Mouse (Mus musculus): ENCODE data around the gene Commd1. TPM values are rescaled to one million over a fixed set of nuclear protein-coding genes. Genes with fewer than 3 reads are reported as not detected.
A peak's percentile ranks its signal among the peaks of the same experiment; 100 is the strongest.

The Commd1 gene
- polyA plus RNA-seq, 1 experiment from 2014 or later = 367 TPM

DNA sequence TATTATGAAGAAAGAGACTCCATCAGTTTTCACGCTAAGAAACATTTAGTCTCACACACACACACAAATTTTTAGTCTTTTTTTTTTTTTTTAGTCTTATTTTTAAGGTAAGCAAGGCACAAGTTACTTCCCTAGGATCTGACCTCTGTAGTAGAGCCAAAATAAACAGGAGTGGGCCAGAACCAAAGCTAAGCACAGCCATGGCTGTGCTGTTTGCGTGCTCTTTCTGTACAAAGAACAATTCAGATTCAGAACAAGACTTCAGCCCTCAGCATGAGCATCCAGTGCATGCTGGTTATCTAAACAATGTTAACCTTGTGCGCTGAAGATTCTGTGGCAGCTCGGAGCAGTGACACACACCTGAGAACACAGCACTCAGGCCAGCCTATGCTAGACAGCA lies 17.8 kb downstream of the Commd1 start:
- H3K4me1 ChIP-seq = 0 out of 2 replicates have a peak, but pooled peaks cover 4% of the 10 kb centered on the region
- no peak for DNase-seq (ENCODE audit: low spot score)
- 83% methylated on average over 4 of the region's 4 CpGs for WGBS
- H3K27me3 ChIP-seq (replicated peaks; ENCODE audit: low read depth, poor library complexity, severe bottlenecking) = no peaks in the 10 kb centered on the region
- no peak overlapping the region for H3K27ac ChIP-seq (replicated peaks)
- H3K9me3 ChIP-seq = peaks cover 16% of the 10 kb centered on the region
- H3K36me3 ChIP-seq (replicated peaks) = peaks cover 24% of the 10 kb centered on the region
- no peak overlapping the region for H3K4me3 ChIP-seq

GRCm38 (mm10) chr11:22962101-22962500 lies 20.1 kb downstream of the Commd1 start:
- DNase-seq (ENCODE audit: low spot score) = no peak
- Histone ChIP-seq H3K4me3 (no peak overlapping the region), H3K4me1 (0 out of 2 replicates have a peak, but pooled peaks cover 4% of the 10 kb centered on the region), H3K27ac (replicated peaks) (no peak overlapping the region), H3K36me3 (replicated peaks) (peaks cover 9% of the 10 kb centered on the region), H3K9me3 (peaks cover 6% of the 10 kb centered on the region), H3K27me3 (replicated peaks; ENCODE audit: low read depth, poor library complexity, severe bottlenecking) (no peaks in the 10 kb centered on the region)
- WGBS = 89% methylated on average over 1 of the region's 1 CpGs

- no peaks in the 10 kb centered on the region for H3K9me3 ChIP-seq
- no peak overlapping the region for H3K4me3 ChIP-seq
- no peaks in the 10 kb centered on the region for H3K27me3 ChIP-seq (replicated peaks; ENCODE audit: low read depth, poor library complexity, severe bottlenecking)
- no peak overlapping the region for H3K27ac ChIP-seq (replicated peaks)
- H3K36me3 ChIP-seq (replicated peaks) = peaks cover 17% of the 10 kb centered on the region
- DNase-seq (ENCODE audit: low spot score) = no peak
- no peaks in the 10 kb centered on the region for H3K4me1 ChIP-seq
- 92% methylated on average over 4 of the region's 4 CpGs for WGBS
These were observed 24.3 kb downstream of the Commd1 start for GRCm38 (mm10) chr11:22957791-22958374.

GRCm38 (mm10) chr11:22956830-22957229 lies 25.4 kb downstream of the Commd1 start:
- Histone ChIP-seq H3K9me3 (no peaks in the 10 kb centered on the region), H3K27me3 (replicated peaks; ENCODE audit: low read depth, poor library complexity, severe bottlenecking) (no peaks in the 10 kb centered on the region), H3K27ac (replicated peaks) (no peak overlapping the region), H3K4me3 (no peak overlapping the region), H3K36me3 (replicated peaks) (peaks cover 18% of the 10 kb centered on the region), H3K4me1 (no peaks in the 10 kb centered on the region)
- WGBS = 67% methylated on average over 4 of the region's 4 CpGs
- peak; percentile 46 for DNase-seq (ENCODE audit: low spot score)

GRCm38 (mm10) chr11:22956346-22956745 lies 25.8 kb downstream of the Commd1 start:
- no peak overlapping the region for H3K4me3 ChIP-seq
- no peaks in the 10 kb centered on the region for H3K4me1 ChIP-seq
- no peak for DNase-seq (ENCODE audit: low spot score)
- WGBS = 93% methylated on average over 6 of the region's 6 CpGs
- H3K27me3 ChIP-seq (replicated peaks; ENCODE audit: low read depth, poor library complexity, severe bottlenecking) = no peaks in the 10 kb centered on the region
- H3K9me3 ChIP-seq = no peaks in the 10 kb centered on the region
- H3K27ac ChIP-seq (replicated peaks) = no peak overlapping the region
- H3K36me3 ChIP-seq (replicated peaks) = peaks cover 20% of the 10 kb centered on the region

- Histone ChIP-seq H3K27me3 (replicated peaks; ENCODE audit: low read depth, poor library complexity, severe bottlenecking) (no peaks in the 10 kb centered on the region), H3K4me3 (no peak overlapping the region), H3K27ac (replicated peaks) (no peak overlapping the region), H3K4me1 (no peaks in the 10 kb centered on the region), H3K9me3 (no peaks in the 10 kb centered on the region), H3K36me3 (replicated peaks) (peaks cover 26% of the 10 kb centered on the region)
- 90% methylated on average over 7 of the region's 7 CpGs for WGBS
- DNase-seq (ENCODE audit: low spot score) = no peak
These were observed 29.5 kb downstream of the Commd1 start for GRCm38 (mm10) chr11:22952668-22953067.

- no peak for DNase-seq (ENCODE audit: low spot score)
- Histone ChIP-seq H3K9me3 (no peaks in the 10 kb centered on the region), H3K4me1 (no peaks in the 10 kb centered on the region), H3K36me3 (replicated peaks) (peaks cover 17% of the 10 kb centered on the region), H3K27me3 (replicated peaks; ENCODE audit: low read depth, poor library complexity, severe bottlenecking) (no peaks in the 10 kb centered on the region), H3K27ac (replicated peaks) (no peak overlapping the region), H3K4me3 (no peak overlapping the region)
- WGBS = 85% methylated on average over 6 of the region's 6 CpGs
These were observed 32.1 kb downstream of the Commd1 start for GRCm38 (mm10) chr11:22950131-22950530.

DNA sequence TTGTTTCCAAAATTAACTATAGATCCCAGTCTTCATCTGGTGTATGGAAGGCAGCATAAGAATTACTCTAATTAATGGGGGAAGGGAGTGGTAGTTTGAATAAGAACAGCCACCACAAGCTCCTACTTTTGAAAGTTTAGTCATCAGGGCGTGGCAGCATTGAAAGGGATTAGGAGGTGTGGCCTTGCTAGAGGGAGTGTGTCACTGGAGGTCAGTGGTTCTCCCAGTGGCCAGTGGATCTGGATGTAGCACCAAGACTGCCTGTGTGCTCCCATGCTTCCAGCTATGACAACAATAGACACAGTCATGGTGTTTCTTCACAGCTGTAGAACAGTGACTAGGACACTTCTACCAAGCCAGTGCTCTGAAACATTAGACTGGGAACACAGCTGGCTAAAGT lies 33.1 kb downstream of the Commd1 start:
- Histone ChIP-seq H3K4me1 (no peaks in the 10 kb centered on the region), H3K4me3 (no peak overlapping the region), H3K9me3 (no peaks in the 10 kb centered on the region), H3K27ac (replicated peaks) (no peak overlapping the region), H3K36me3 (replicated peaks) (peaks cover 13% of the 10 kb centered on the region), H3K27me3 (replicated peaks; ENCODE audit: low read depth, poor library complexity, severe bottlenecking) (no peaks in the 10 kb centered on the region)
- no peak for DNase-seq (ENCODE audit: low spot score)
- WGBS = 88% methylated on average over 1 of the region's 1 CpGs

- H3K27me3 ChIP-seq (replicated peaks; ENCODE audit: low read depth, poor library complexity, severe bottlenecking) = no peaks in the 10 kb centered on the region
- no peak for DNase-seq (ENCODE audit: low spot score)
- no peaks in the 10 kb centered on the region for H3K36me3 ChIP-seq (replicated peaks)
- H3K27ac ChIP-seq (replicated peaks) = no peak overlapping the region
- H3K4me1 ChIP-seq = no peaks in the 10 kb centered on the region
- no peaks in the 10 kb centered on the region for H3K9me3 ChIP-seq
- H3K4me3 ChIP-seq = no peak overlapping the region
- 77% methylated on average over 2 of the region's 2 CpGs for WGBS
These were observed 43.2 kb downstream of the Commd1 start for GRCm38 (mm10) chr11:22938983-22939382.

DNA sequence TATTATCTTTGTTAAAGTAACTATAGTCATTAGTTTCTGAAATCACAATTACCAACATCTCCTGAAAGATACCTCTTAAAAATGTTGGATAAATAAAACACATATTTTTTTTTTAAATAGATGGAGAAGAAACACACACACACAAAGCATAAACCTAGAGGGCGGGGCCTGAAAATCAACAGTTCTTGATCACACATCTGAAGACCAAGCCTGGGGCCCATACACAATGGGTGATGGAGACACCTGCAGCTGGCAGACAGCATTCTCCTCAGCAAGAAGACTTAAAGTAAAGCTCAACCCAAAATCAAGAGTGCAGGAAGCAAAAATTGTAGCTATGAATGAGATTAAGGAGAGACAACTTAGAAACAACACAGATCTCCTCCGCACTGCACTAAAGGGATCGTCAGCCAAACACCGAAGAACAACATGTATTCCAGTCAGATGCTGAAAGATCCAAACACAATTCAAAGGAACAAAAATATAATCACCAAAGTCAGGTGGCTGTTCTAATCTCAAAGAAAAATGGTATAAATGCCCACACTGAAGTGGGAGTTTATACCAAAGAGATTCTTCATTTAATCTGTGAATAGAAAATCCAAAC lies 44.4 kb downstream of the Commd1 start:
- H3K4me3 ChIP-seq = no peak overlapping the region

DNA sequence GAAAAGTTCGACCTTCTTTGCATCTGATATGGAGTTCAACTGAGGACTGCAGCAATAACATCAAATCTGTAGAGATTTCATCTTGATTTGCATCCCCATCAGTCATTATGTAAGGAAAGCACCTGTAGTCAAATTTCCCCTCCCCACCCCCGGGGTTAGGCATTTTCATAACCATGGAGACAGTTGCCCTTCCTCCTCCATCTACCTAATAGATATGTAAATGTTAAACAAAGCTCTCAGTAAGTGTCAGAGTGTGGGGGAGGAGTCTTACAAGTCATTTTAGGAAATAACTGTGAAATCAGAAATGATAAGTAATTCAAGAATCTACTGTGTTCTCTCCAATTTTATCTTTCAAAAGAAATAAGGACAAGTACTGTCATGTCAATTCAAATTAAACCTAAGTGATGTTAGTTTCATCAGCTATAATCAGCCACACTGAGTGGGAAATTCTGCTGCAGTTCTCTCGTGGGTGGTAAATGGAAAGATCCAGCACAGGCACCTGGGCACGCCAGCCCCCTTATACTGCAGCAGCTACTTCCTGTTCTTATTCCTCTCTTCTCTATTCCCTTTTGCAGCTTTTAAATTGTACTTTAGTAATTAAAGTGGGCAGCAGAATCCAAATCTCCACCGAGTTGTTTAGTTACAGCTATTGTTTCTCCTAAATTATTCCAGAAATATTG lies 45.6 kb downstream of the Commd1 start:
- no peak overlapping the region for H3K27ac ChIP-seq (replicated peaks)
- H3K36me3 ChIP-seq (replicated peaks) = no peaks in the 10 kb centered on the region
- WGBS = 69% methylated on average over 5 of the region's 5 CpGs
- no peak for DNase-seq (ENCODE audit: low spot score)
- H3K4me1 ChIP-seq = no peaks in the 10 kb centered on the region
- no peaks in the 10 kb centered on the region for H3K9me3 ChIP-seq
- H3K27me3 ChIP-seq (replicated peaks; ENCODE audit: low read depth, poor library complexity, severe bottlenecking) = no peaks in the 10 kb centered on the region
- no peak overlapping the region for H3K4me3 ChIP-seq

More for the DNA sequence above, 44.4 kb downstream of the Commd1 start:
- WGBS = 94% methylated on average over 4 of the region's 4 CpGs
- Histone ChIP-seq H3K36me3 (replicated peaks) (no peaks in the 10 kb centered on the region), H3K27me3 (replicated peaks; ENCODE audit: low read depth, poor library complexity, severe bottlenecking) (no peaks in the 10 kb centered on the region), H3K4me1 (no peaks in the 10 kb centered on the region), H3K9me3 (no peaks in the 10 kb centered on the region), H3K27ac (replicated peaks) (no peak overlapping the region)
- no peak for DNase-seq (ENCODE audit: low spot score)

DNA sequence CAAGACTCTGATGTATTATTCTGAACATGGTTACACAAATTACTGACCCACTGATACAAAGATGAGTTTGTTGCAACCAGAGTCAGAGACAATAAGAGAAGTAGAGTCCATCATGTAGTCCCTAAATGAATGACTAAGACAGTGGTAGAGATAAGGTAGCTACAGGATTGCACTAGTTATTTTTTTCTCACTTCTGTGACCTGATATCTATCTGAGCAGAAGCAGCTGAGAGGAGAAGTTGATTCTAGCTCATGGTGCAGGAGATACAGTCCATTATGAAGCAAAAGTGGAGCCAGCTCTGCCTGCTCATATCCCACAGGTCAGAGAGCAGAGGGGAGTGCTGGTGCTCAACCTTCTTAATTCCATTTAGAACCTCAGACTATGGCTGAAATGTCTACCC lies 50.0 kb downstream of the Commd1 start:
- Histone ChIP-seq H3K27me3 (replicated peaks; ENCODE audit: low read depth, poor library complexity, severe bottlenecking) (no peaks in the 10 kb centered on the region), H3K27ac (replicated peaks) (no peak overlapping the region), H3K36me3 (replicated peaks) (no peaks in the 10 kb centered on the region; the same call in 1 of the 2 replicates), H3K9me3 (no peaks in the 10 kb centered on the region), H3K4me3 (no peak overlapping the region), H3K4me1 (no peaks in the 10 kb centered on the region)
- DNase-seq (ENCODE audit: low spot score) = no peak

DNA sequence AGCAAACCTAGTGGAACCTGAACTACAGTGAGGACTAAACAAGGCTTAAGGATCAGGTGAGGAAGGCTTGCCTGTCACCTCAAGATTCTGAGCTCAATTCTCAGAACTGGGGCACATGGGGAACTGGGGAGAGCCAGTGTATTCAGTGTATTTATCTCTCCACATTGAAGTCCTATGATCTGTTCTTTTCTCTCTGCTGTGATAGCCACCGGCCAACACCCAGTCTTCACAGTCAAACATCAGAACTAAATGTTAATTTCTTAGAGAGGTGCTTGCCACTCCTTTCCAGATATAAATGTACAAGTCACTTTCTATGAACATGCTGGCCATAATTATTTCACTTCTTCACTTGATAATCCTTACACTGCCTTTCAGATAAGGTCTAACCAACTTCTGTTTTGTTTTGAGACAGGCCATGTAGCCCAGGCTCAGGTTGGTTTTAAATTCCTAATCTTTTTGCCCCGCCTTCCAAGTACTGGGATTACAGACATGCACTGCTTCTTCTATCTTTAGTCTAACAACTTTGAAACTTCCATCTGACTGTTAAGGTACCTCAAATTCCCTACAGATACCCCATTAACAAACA lies 50.8 kb downstream of the Commd1 start:
- H3K9me3 ChIP-seq = no peaks in the 10 kb centered on the region
- H3K4me3 ChIP-seq = no peak overlapping the region
- WGBS = 92% methylated on average over 2 of the region's 2 CpGs
- H3K27me3 ChIP-seq (replicated peaks; ENCODE audit: low read depth, poor library complexity, severe bottlenecking) = no peaks in the 10 kb centered on the region
- no peaks in the 10 kb centered on the region; the same call in 1 of the 2 replicates for H3K36me3 ChIP-seq (replicated peaks)
- no peak for DNase-seq (ENCODE audit: low spot score)
- H3K4me1 ChIP-seq = no peaks in the 10 kb centered on the region
- H3K27ac ChIP-seq (replicated peaks) = no peak overlapping the region

Measured in embryonic facial prominence, embryonic 10.5 days (tissue).